Mouse (Mus musculus) liver, embryonic 14.5 days (tissue): ENCODE measurements around the gene Kcnma1.

Source experiments
- CTCF ChIP-seq: IDR thresholded peaks from 2 replicates; pipeline ENCODE4 v1.5.1; 2016; ENCODE audit warnings: antibody characterized with exemption, low read depth, control low read depth
- EP300 ChIP-seq: IDR thresholded peaks from 2 replicates; pipeline ENCODE4 v1.6.1; 2016; ENCODE audit warnings: antibody characterized with exemption, low read depth

DNA sequence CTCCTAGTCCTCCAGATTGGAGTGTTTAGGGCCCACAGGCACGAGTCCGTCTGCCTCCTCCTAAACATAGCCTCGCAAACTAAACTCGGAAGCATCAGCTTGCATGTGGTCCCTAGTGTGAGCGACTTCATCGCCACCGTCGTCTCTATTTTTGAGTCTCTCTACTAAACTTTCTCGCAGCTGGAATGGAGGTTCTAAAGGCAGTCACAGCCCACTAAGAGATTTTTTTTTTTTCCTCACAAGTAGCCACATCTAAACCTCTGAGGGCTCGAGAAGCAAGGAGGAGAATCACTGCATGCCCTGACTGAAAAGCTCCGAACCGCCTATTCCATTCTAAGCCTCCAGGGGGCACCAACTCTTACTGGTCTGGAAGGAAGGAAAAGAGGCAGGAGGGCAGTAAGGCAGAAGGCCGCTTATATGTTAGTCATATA, 223.0 kb downstream of the Kcnma1 start:
- peak; percentile 70 for TF ChIP-seq CTCF
- no peak for TF ChIP-seq EP300
